Mouse (Mus musculus) brain, adult 2 months (tissue): ENCODE measurements around the gene Pomgnt1.

Experiments
- DNase-seq: peaks from one replicate; pipeline ENCODE4 v3.0.0; 2011; ENCODE audit warnings: low read depth, low spot score

The Pomgnt1 gene

GRCm38 (mm10) chr4:116123602-116124519 is at the start of gene Pomgnt1, which contains the start of gene Rad54l:
TSS of gene Pomgnt1 (plus strand) at chr4:116123840.
TSS of gene Rad54l (minus strand) at chr4:116123690.
- peak; percentile 95 for DNase-seq

GRCm38 (mm10) chr4:116074145-116074675 is 49.4 kb upstream of the Pomgnt1 start:
- peak; percentile 74 for DNase-seq

- peak; percentile 99 for DNase-seq
These were observed 48.6 kb upstream of the Pomgnt1 start, which contains the start of the genes Uqcrh and Lrrc41 for GRCm38 (mm10) chr4:116074861-116075620. TSS of gene Uqcrh (minus strand) at chr4:116075071. TSS of gene Lrrc41 (plus strand) at chr4:116075269.

GRCm38 (mm10) chr4:116075631-116076368 is 47.8 kb upstream of the Pomgnt1 start:
- DNase-seq: peak; percentile 65

GRCm38 (mm10) chr4:116076369-116077231 is 47.0 kb upstream of the Pomgnt1 start:
- DNase-seq: peak; percentile 62

GRCm38 (mm10) chr4:116077240-116078095 is 46.2 kb upstream of the Pomgnt1 start:
- DNase-seq: no peak

GRCm38 (mm10) chr4:116088510-116089249 is 35.0 kb upstream of the Pomgnt1 start:
- DNase-seq: peak; percentile 64

- DNase-seq: no peak
These were observed 27.3 kb upstream of the Pomgnt1 start for GRCm38 (mm10) chr4:116096291-116096690.

- DNase-seq: no peak
These were observed 26.4 kb upstream of the Pomgnt1 start for GRCm38 (mm10) chr4:116097211-116097610.

GRCm38 (mm10) chr4:116100959-116101358 is 22.7 kb upstream of the Pomgnt1 start:
- no peak for DNase-seq

GRCm38 (mm10) chr4:116105278-116105677 is 18.4 kb upstream of the Pomgnt1 start:
- DNase-seq: peak; percentile 54

GRCm38 (mm10) chr4:116110695-116111094 is 12.9 kb upstream of the Pomgnt1 start:
- no peak for DNase-seq

- no peak for DNase-seq
These were observed 12.2 kb upstream of the Pomgnt1 start for GRCm38 (mm10) chr4:116111486-116111885.

GRCm38 (mm10) chr4:116122762-116123161 is 878 bp upstream of the Pomgnt1 start:
- DNase-seq: no peak

GRCm38 (mm10) chr4:116125803-116126386 is 2.3 kb downstream of the Pomgnt1 start:
- no peak for DNase-seq

- DNase-seq: no peak
These were observed 4.3 kb downstream of the Pomgnt1 start for GRCm38 (mm10) chr4:116127956-116128355.

GRCm38 (mm10) chr4:116133126-116133525 is 9.5 kb downstream of the Pomgnt1 start:
- no peak for DNase-seq

- peak; percentile 87 for DNase-seq
These were observed 11.3 kb downstream of the Pomgnt1 start for GRCm38 (mm10) chr4:116134990-116135389.
